Mouse (Mus musculus) spleen, postnatal 4 days (tissue): ENCODE results near the gene Atn1.
A peak's percentile ranks its signal among the peaks of the same experiment; 100 is the strongest.

Experiments used
- DNase-seq, 2 experiments: peaks; one replicate each; pipeline ENCODE4 v3.0.0; 2022; ENCODE audit warnings: low spot score in 2 of 2

The Atn1 gene

GRCm38 (mm10) chr6:124768704-124769044 is 12.3 kb upstream of the Atn1 start:
- no peak for DNase-seq

DNA sequence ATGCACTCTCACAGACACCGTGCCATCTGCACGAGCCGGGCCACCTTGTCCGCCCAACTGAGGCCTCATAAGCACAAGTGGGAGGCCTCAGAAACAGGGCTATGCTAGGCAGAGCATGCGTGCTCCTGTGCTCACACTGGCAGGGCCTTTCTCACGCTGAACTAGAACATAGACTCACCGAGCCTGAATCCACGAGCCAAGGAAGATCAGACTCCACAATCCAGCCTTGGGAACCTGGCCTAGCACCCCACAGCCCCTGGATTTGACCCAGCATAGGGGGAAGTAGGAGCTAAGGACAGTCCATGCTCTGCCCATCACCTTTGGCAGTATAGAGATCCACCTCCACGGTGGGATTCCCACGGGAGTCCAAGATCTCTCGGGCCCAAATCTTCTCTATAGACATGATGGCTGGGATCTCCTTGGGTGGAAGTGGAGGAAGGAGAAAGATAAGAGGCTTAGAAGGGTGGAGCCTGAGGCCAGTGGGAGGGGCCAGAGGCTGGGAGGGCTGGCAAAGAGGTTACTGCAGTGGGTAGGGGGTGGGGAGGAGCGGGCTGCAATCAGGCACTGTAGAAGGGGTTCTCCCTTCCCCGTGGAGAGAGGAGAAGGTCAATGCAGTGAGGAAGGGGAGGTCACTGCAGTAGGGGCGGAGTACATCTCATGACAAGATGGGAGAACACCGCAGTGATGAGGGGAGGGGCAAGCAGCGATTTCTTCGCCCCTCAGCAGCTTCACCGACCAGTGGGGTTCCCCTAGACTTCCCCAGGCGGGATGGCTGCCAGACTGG is 11.8 kb upstream of the Atn1 start:
- DNase-seq, result peak in 1 of 2 experiments; percentile 59

- peak in 1 of 2 experiments; percentile 55 for DNase-seq
Observed at GRCm38 (mm10) chr6:124767536-124767919, 11.2 kb upstream of the Atn1 start.

GRCm38 (mm10) chr6:124765951-124766350 is 9.6 kb upstream of the Atn1 start:
- DNase-seq, result peak in 1 of 2 experiments; percentile 54

DNA sequence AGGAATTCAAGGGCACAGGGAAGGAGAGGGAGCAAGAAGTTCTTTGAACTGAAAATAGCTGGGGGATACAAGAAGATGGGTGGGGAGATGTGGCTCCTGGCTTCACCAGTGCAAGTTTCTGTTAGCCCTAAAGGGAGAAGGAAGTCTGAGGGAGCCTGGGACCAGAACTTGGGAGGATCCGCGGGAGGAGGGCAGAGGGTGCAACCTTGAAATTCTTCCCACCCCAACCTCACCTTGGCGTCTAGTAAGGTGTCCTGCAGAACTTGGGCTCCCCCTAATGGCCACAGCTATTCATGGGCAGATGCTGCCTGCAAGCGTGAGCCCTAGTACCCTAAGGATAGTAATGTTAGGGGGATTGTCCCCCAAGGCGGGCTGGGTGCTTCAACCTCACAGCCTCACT is 2.9 kb upstream of the Atn1 start:
- peak; percentile 82 to 92 for DNase-seq

DNA sequence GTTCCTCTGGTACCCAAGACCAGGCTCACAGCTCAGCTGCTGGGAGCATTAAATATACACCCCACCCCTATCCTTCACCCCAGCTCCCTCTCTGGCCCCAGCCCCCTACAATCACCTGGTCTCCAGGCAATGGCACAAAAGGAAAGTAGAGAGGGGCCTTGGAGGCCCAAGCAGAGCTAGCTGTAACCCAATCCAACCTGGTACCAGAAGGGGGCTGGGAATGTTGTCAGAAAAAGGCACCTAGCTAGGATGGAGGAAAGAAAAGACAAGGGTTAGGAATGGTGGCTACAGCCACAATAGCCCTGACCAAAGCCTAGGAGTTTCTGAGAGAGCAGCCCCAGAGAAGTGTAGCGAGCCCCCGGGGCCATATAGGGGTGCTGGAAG is 2.5 kb upstream of the Atn1 start:
- DNase-seq, result no peak

DNA sequence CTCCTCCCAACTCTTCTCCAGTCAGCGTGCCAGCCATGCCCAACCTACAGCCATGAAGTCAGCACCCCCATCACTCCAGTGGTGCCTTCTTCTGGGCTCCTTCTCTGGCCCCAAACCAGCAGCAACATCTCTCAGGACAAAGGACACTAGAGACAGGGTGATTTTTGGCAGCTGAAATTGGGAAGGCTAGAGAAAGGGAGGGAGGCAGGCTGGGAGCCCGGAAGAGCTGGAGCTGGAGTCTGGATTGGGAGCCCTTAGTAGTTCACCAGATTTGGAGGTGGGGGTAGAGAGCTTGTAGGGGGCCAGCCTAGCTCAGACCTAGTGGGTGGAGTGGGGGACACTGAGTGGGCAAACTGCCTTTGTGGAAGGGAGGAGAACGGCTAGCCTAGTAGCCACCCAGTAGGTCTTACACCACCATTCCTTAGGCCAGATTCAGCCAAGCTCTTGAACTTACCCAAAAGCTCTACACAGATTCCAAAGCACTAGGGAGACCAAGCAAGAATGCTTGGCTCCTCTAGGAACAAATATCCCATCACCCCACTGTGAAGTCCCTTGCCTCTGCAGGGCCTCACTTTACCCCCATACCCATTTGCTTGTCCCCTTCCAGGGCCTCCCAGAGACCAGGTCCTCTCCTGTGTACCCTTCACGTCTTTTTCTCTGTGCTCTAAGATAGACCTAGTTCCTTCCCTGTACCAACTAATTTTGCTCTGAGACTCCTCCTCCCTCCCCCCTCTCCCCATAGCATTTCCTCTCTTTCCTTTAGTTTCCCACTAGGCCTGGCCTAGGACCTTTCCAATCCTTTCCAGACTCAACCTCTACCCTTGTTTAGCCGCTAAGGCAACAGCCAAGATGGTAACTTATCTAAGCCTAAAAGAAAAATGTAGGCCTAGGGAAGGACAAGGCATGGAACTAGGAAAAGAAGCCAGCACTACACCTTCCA is 1.9 kb upstream of the Atn1 start:
- DNase-seq, result no peak

- DNase-seq, result no peak
Observed at GRCm38 (mm10) chr6:124757351-124757880, 1.1 kb upstream of the Atn1 start.

DNA sequence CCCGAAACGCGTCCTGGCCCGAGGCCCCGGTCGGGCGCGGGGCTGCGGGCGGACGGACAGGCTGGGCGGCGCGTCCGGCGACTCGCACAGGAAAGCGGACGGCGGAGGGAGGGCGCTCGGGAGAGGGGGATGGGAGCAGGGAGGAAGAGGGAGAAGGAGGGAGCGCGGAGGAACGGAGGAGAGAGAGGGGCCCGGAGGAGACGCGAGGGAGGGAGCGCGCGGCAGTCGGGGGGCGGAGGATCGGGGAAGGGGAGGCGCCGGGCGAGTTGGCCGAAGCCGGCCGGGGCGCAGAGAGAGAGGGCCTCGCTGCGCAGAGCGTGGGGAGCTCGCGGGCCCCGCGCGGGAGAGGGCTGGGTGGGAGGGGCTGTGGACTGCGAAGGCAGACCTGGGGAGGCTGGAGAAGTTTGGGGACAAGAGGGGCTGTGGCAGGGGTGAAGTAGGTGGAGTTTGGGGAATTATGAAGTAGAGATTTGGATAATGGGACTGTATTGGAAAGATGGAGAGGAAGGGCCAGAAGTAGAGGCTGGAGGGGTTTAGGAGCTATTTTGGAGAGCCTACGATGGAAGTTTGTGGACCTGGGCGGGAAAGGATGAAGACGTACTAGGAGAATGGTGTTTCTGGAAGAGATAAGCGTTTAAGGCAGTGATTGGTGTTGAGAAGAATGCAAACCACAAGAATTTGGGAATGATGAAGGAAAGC is 477 bp upstream of the Atn1 start:
- DNase-seq, result peak in 1 of 2 experiments; percentile 75

- DNase-seq, result no peak
Observed at GRCm38 (mm10) chr6:124755306-124755705, 1.0 kb downstream of the Atn1 start.

DNA sequence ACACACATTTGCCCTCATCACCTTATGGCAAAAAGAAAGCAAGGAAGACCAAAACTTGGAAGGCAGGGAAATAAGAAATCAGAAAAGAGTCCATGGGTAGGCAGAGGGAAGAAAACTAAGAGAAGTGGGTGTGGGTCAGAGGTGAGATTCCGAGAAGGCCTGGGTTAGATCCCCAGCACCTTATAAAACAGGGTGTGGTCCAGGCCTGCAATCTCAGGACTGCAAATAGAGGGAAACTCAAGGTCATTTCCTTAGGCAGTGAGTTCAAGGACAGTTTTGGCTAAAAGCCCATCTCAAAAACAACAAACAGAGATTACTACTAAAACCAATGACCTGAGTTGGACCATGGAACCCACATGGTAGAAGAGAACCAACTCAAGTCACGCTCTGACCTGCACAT is 2.5 kb downstream of the Atn1 start:
- no peak for DNase-seq

DNA sequence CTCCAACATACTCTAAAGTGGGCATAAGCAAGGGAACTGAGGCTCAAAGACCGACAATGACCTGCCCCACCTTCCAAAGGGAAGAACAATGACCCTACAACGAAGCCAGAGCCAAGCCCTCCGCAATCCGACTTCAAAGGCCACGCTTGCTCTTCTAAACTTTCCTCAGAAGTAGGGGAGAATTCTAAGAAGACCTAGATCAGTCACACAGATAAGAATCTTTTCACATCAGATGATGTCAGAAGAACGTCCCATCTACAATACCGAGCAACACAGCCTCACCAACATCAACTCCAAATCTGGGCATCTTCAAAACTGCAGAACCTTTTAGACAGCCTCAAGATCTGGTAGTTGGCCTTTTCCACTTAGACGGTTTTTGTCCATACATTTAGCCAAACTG is 5.9 kb downstream of the Atn1 start:
- no peak for DNase-seq

- DNase-seq, result no peak
Observed at GRCm38 (mm10) chr6:124746654-124747632, 9.4 kb downstream of the Atn1 start.

GRCm38 (mm10) chr6:124746296-124746605 is 10.1 kb downstream of the Atn1 start:
- DNase-seq, result no peak

GRCm38 (mm10) chr6:124745490-124746295 is 10.6 kb downstream of the Atn1 start:
- DNase-seq, result peak; percentile 93 to 98

DNA sequence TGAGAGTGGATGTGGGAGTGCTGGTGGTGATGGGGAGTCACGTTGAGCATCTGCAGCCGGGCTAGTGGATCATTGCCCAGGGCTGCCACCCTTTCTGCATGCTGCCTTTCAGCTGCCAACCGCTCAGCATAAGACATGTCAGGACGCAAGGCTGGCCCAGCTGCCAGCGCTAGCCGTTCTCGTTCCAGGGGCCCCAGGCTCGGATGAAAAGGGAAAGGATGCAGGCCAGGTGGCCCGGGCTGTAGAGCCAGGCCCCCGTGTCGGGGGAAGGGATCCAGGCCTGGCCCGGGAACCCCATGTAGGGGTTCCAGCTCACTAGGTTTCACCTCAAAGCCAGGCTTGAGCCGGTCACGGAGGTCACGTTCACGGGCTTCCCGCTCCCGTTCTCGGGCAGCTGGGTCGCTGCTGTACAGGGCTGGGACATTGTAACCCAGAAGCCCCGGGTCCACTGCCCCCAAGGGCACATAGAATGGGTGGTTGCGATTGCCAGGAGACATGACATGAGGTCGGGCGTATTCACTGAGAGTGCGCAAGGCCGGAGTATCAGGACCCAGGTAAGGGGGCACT is 11.5 kb downstream of the Atn1 start:
- no peak for DNase-seq

DNA sequence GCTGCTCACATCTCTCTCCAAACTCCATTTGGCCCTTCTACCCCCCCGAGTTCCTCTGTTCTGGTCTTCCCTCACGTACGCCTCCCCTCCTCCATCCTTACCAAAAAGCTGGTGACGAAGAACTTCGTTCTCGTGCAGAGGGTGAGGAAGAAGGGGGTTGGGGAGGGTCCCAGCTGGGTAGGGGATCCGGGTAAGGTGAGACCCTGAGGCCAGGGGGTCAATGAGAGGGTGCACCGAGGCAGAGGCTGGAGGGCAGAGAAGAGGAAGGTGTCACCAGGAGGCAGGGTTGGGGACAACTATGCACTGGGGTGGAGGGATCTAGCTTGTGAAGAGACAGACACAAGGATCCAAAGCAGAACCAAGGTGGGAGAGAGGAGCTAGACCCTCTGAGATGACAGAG is 12.7 kb downstream of the Atn1 start:
- no peak for DNase-seq

DNA sequence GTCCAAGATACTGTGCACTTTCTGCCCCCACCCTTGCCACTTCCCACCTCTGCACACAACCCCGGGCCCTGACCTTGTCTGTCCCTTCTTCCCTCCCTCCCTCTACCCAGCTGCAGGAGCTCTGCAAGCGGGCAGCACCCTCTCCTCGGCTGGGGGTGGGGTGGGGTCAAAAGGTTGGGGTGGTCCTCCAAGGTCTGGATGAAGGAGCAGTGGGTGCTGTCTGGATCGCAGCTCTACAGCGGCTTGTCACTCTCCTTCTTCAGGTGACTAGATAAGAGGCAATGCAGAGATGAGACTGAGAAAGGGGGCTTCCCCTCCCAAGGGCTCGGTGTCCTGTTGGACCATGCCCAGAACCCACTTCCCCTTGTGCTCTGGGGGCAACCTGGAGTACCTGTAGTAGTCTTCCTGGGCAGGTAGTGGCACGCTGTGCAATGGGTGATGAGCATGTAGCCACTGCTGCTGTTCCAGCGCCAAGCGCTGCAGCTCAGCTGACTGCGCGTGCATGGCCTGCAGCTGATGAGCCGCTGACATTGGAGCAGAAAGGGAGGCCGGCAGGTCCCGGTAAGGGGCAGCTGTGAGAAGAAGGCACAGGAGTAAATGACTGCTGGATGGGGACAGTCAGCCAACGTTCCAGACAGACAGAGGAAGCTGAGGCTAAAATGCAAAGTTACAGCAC is 13.3 kb downstream of the Atn1 start:
- no peak for DNase-seq

DNA sequence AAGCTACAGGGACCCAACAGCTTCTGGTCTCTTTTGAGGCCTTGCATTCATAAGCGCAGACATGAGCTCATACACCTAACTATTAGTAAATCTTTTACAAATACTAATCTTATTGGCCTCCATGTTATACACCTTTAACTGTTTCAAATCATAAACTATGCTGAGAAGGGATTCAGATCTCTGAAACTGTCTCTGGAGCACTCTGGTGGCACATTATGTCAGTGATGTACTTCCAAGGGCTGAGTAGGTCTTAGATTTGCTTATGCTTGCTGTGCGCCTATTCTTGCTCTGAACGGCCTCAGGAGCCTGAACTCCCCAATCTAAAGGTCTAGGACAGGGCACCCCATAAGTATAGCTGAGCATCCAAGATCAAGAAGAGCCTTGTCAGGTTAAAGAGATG is 14.5 kb downstream of the Atn1 start:
- no peak for DNase-seq
